Mouse (Mus musculus): Measurements from ENCODE around the gene Srd5a1. TPM values are rescaled to one million over a fixed set of nuclear protein-coding genes. Genes with fewer than 3 reads are reported as not detected.

Gene Srd5a1
- total RNA-seq, 4 experiments from 2014 or later: 8.2 to 24.0 (median 13.0) TPM

GRCm38 (mm10) chr13:69538327-69538726 lies 72.9 kb downstream of the Srd5a1 start:
- DNase-seq: peak; percentile 76

DNA sequence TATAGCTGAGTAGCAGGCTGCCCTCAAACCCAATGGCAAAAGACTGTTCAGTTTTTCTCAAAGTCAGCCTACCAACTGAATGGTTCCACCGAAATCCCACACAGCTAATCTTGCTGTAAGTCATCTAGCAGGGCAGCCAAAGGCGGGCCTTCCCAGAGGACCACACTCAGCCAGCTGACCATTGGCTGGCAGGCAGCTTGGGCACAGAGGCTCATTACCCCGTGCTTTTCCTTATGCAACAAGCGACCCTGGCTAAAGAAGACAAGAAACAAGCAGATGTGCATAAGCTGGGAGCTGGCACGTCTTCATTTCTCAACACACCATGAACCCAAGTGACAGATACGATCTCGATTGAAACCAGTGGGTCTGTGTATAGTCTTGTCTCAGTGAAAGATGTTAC lies 73.9 kb downstream of the Srd5a1 start:
- no peak for DNase-seq

GRCm38 (mm10) chr13:69536021-69536420 lies 75.2 kb downstream of the Srd5a1 start:
- DNase-seq: no peak

- DNase-seq: peak; percentile 96
Measured at GRCm38 (mm10) chr13:69534654-69535551, 76.3 kb downstream of the Srd5a1 start.

GRCm38 (mm10) chr13:69534334-69534653 lies 76.9 kb downstream of the Srd5a1 start, which contains the start of gene Tent4a:
Gene Tent4a (minus strand): TSS chr13:69534617.
- DNase-seq: no peak

- no peak for DNase-seq
Measured at GRCm38 (mm10) chr13:69533405-69534333, 77.6 kb downstream of the Srd5a1 start, which contains the start of gene Nsun2. Gene Nsun2 (plus strand): TSS chr13:69533746.

DNA sequence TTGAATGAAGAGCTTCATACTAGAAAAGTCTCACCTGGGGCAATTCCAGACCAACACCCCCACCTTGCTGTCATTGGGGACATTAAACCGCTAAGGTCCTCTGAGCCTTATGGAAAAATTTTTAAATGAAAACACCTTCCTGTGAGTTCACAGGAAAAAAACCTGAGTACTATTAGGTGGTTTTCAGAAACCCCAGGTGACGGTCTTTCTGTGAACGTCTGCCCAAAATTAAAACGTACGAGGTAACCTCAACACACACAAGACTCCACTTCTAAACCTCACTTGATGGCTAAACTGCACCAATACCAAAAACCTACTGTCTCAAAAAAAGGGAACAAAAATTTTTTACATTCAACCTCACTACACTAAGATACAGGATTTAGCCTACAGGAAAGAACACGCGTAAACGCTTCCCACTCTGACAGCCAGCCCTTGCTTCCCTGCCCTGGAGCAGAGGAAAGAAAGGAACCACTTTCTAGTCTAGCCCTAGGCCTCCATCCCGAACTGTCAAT lies 78.3 kb downstream of the Srd5a1 start:
- DNase-seq: no peak

- DNase-seq: no peak
Measured at GRCm38 (mm10) chr13:69532101-69532892, 78.9 kb downstream of the Srd5a1 start.

GRCm38 (mm10) chr13:69531431-69531830 lies 79.8 kb downstream of the Srd5a1 start:
- DNase-seq: no peak

GRCm38 (mm10) chr13:69530951-69531350 lies 80.3 kb downstream of the Srd5a1 start:
- DNase-seq: no peak

GRCm38 (mm10) chr13:69530156-69530555 lies 81.1 kb downstream of the Srd5a1 start:
- no peak for DNase-seq

GRCm38 (mm10) chr13:69528531-69528930 lies 82.7 kb downstream of the Srd5a1 start:
- DNase-seq: no peak

- DNase-seq: no peak
Measured at GRCm38 (mm10) chr13:69525867-69526266, 85.4 kb downstream of the Srd5a1 start.

- no peak for DNase-seq
Measured at GRCm38 (mm10) chr13:69524158-69524530, 87.1 kb downstream of the Srd5a1 start.

Other genes starting within 250 kb of the Srd5a1 start
- gene Nsun2, start 77.7 kb downstream of the Srd5a1 start, total RNA-seq (2022): 10 to 100 TPM; 82.8 to 94.0 (median 84.4) TPM
- gene Tent4a, start 76.8 kb downstream of the Srd5a1 start, total RNA-seq (2022): 10 to 100 TPM; 22.6 to 24.5 (median 23.7) TPM
- gene Ube2ql1, start 128.4 kb upstream of the Srd5a1 start, total RNA-seq (2022): 1 to 10 TPM in 3 of 4 experiments, under 1 TPM in 1; 0.68 to 2.6 (median 1.7) TPM
- gene Med10, start 191.0 kb upstream of the Srd5a1 start, total RNA-seq (2022): 10 to 100 TPM; 52.9 to 74.7 (median 62.3) TPM

Data from adrenal gland, adult 8-10 months (tissue).